Mouse (Mus musculus): ENCODE data around the gene Ovca2. TPM values are rescaled to one million over a fixed set of nuclear protein-coding genes. Genes with fewer than 3 reads are reported as not detected.

Ovca2 gene
- polyA plus RNA-seq, 1 experiment, result 20.8 TPM

- peaks cover 3% of the 10 kb centered on the region for H3K4me1 ChIP-seq (ENCODE audit: control insufficient read depth, insufficient read depth, low read length)
- TF ChIP-seq POLR2A (IDR thresholded peaks at IDR 0.05; ENCODE audit: borderline replicate concordance, control insufficient read depth, low read depth, low read length) (no peak), CTCF (IDR thresholded peaks at IDR 0.05; ENCODE audit: control insufficient read depth, insufficient read depth, low read length) (peak; percentile 66)
- 55% methylated on average over 2 of the region's 2 CpGs for WGBS
Observed at GRCm38 (mm10) chr11:75159564-75159963, 19.1 kb downstream of the Ovca2 start.

DNA sequence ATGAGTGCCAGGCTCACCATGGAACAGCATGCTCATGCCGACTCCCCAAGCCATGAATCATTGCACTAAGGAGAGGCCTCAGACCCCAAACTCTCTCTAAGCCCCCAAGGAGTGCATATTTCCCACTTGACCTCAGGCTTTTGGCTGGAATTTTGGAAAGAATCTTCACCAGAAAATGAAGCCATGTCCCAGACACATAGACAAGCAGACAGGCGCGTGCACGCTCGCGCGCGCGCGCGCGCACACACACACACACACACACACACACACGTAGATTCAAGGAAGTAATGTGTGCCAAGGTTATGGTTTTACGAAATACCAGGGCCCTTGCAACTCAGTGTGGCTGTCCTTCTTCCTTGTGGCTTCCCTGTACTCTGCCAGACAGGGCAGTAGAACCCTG, 20.2 kb downstream of the Ovca2 start:
- Histone ChIP-seq H3K27ac (ENCODE audit: control insufficient read depth, insufficient read depth, low read depth, low read length, poor library complexity) (no peak overlapping the region), H3K4me3 (replicated peaks; ENCODE audit: control insufficient read depth, low read depth, low read length) (no peak overlapping the region), H3K4me1 (ENCODE audit: control insufficient read depth, insufficient read depth, low read length) (peaks cover 5% of the 10 kb centered on the region)
- WGBS, result 60% methylated on average over 14 of the region's 14 CpGs
- TF ChIP-seq CTCF (IDR thresholded peaks at IDR 0.05; ENCODE audit: control insufficient read depth, insufficient read depth, low read length), result no peak
- TF ChIP-seq POLR2A (IDR thresholded peaks at IDR 0.05; ENCODE audit: borderline replicate concordance, control insufficient read depth, low read depth, low read length), result no peak

More at GRCm38 (mm10) chr11:75159564-75159963, 19.1 kb downstream of the Ovca2 start:
- H3K4me3 ChIP-seq (replicated peaks; ENCODE audit: control insufficient read depth, low read depth, low read length), result no peak overlapping the region
- H3K27ac ChIP-seq (ENCODE audit: control insufficient read depth, insufficient read depth, low read depth, low read length, poor library complexity), result no peak overlapping the region

DNA sequence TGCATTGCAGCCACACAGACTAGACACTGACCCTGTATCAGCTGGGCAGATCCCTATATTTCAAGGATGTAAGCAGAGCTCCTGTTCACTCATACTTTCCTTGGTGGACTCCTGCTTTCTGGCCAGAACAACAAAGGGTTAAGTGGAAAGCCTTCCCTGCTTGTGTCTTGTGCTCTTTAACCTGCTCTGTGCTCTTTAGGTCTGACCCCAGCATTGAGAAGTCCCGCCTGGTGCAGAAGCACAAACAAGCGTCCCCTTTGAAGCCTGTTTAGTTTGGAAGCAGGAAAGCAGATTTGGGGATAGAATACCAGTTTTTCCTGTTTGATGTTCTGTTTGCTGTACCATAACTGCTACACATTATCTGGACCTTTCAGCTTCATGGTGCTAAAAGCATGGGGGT, 20.7 kb downstream of the Ovca2 start:
- H3K4me3 ChIP-seq (replicated peaks; ENCODE audit: control insufficient read depth, low read depth, low read length), result no peak overlapping the region
- H3K27ac ChIP-seq (ENCODE audit: control insufficient read depth, insufficient read depth, low read depth, low read length, poor library complexity), result no peak overlapping the region
- H3K4me1 ChIP-seq (ENCODE audit: control insufficient read depth, insufficient read depth, low read length), result peaks cover 5% of the 10 kb centered on the region; the same call in 1 of the 2 replicates
- 89% methylated on average over 2 of the region's 2 CpGs for WGBS
- TF ChIP-seq POLR2A (IDR thresholded peaks at IDR 0.05; ENCODE audit: borderline replicate concordance, control insufficient read depth, low read depth, low read length) (no peak), CTCF (IDR thresholded peaks at IDR 0.05; ENCODE audit: control insufficient read depth, insufficient read depth, low read length) (no peak)

DNA sequence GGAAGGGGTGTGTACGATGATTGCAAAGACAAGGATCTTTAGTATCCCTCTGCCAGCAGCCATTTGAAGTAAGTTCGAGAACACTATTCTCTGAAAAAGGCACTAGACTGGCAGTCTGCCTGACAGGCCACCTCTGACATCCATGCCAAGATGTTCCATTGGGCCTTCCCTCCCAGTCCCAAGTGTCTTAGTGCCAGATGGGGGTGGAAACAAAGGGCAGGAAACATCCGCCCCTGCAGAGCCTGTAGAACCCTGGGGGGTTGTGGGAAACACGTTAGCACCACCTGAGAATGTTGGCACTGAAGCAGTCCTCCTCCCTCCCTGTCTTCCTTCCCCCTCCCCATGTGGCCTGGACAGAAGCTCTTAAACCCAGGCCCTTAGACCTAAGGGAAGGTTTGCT, 21.6 kb downstream of the Ovca2 start:
- Histone ChIP-seq H3K4me1 (ENCODE audit: control insufficient read depth, insufficient read depth, low read length) (peaks cover 7% of the 10 kb centered on the region; the same call in 1 of the 2 replicates), H3K4me3 (replicated peaks; ENCODE audit: control insufficient read depth, low read depth, low read length) (no peak overlapping the region), H3K27ac (ENCODE audit: control insufficient read depth, insufficient read depth, low read depth, low read length, poor library complexity) (no peak overlapping the region)
- WGBS, result 59% methylated on average over 4 of the region's 4 CpGs
- TF ChIP-seq POLR2A (IDR thresholded peaks at IDR 0.05; ENCODE audit: borderline replicate concordance, control insufficient read depth, low read depth, low read length) (no peak), CTCF (IDR thresholded peaks at IDR 0.05; ENCODE audit: control insufficient read depth, insufficient read depth, low read length) (no peak)

- Histone ChIP-seq H3K4me1 (ENCODE audit: control insufficient read depth, insufficient read depth, low read length) (peaks cover 7% of the 10 kb centered on the region; the same call in 1 of the 2 replicates), H3K4me3 (replicated peaks; ENCODE audit: control insufficient read depth, low read depth, low read length) (no peak overlapping the region), H3K27ac (ENCODE audit: control insufficient read depth, insufficient read depth, low read depth, low read length, poor library complexity) (no peak overlapping the region)
- TF ChIP-seq CTCF (IDR thresholded peaks at IDR 0.05; ENCODE audit: control insufficient read depth, insufficient read depth, low read length) (no peak), POLR2A (IDR thresholded peaks at IDR 0.05; ENCODE audit: borderline replicate concordance, control insufficient read depth, low read depth, low read length) (no peak)
- 84% methylated on average over 5 of the region's 5 CpGs for WGBS
Observed at GRCm38 (mm10) chr11:75156416-75156815, 22.2 kb downstream of the Ovca2 start.

- peaks cover 7% of the 10 kb centered on the region; the same call in 1 of the 2 replicates for H3K4me1 ChIP-seq (ENCODE audit: control insufficient read depth, insufficient read depth, low read length)
- no peak overlapping the region for H3K4me3 ChIP-seq (replicated peaks; ENCODE audit: control insufficient read depth, low read depth, low read length)
- TF ChIP-seq POLR2A (IDR thresholded peaks at IDR 0.05; ENCODE audit: borderline replicate concordance, control insufficient read depth, low read depth, low read length) (no peak), CTCF (IDR thresholded peaks at IDR 0.05; ENCODE audit: control insufficient read depth, insufficient read depth, low read length) (no peak)
- no peak overlapping the region for H3K27ac ChIP-seq (ENCODE audit: control insufficient read depth, insufficient read depth, low read depth, low read length, poor library complexity)
- 75% methylated on average over 6 of the region's 6 CpGs for WGBS
Observed at GRCm38 (mm10) chr11:75155985-75156384, 22.6 kb downstream of the Ovca2 start.

DNA sequence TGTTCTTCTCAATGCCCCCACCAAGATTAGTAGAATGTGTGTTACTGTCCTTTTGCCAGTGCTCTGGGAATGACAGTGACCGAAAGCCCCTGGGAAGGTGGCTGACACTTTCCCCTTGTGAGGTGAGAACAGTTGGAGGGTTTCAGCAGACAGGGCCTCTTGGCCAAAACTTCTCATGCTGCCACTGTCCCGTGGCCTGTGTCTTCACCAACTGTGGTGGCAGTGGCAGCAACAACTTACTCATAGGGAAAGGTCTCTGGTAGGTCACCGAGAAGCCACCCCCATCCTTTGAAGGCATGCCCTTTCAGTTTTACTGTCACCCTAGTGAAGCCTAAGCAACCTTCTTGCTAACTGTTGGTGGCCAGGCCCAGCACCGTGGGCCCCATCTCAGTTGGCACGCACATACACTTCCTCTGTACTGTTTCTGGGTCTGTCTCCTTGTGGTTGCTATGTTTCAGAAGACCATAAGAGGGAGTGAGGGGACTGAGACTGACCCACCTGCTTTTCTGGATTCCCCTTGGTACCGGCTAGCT, 24.5 kb downstream of the Ovca2 start:
- no peak overlapping the region for H3K4me3 ChIP-seq (replicated peaks; ENCODE audit: control insufficient read depth, low read depth, low read length)
- H3K4me1 ChIP-seq (ENCODE audit: control insufficient read depth, insufficient read depth, low read length), result peaks cover 7% of the 10 kb centered on the region; the same call in 1 of the 2 replicates
- no peak for TF ChIP-seq POLR2A (IDR thresholded peaks at IDR 0.05; ENCODE audit: borderline replicate concordance, control insufficient read depth, low read depth, low read length)
- no peak for TF ChIP-seq CTCF (IDR thresholded peaks at IDR 0.05; ENCODE audit: control insufficient read depth, insufficient read depth, low read length)
- H3K27ac ChIP-seq (ENCODE audit: control insufficient read depth, insufficient read depth, low read depth, low read length, poor library complexity), result no peak overlapping the region; the same call in 1 of the 2 replicates
- 27% methylated on average over 6 of the region's 6 CpGs for WGBS

- TF ChIP-seq CTCF (IDR thresholded peaks at IDR 0.05; ENCODE audit: control insufficient read depth, insufficient read depth, low read length), result no peak
- TF ChIP-seq POLR2A (IDR thresholded peaks at IDR 0.05; ENCODE audit: borderline replicate concordance, control insufficient read depth, low read depth, low read length), result no peak
- peak overlapping the region; percentile 12 for H3K4me3 ChIP-seq (replicated peaks; ENCODE audit: control insufficient read depth, low read depth, low read length)
- H3K27ac ChIP-seq (ENCODE audit: control insufficient read depth, insufficient read depth, low read depth, low read length, poor library complexity), result peak overlapping the region; percentile 65
- 41% methylated on average over 18 of the region's 18 CpGs for WGBS
- H3K4me1 ChIP-seq (ENCODE audit: control insufficient read depth, insufficient read depth, low read length), result peaks cover 7% of the 10 kb centered on the region; the same call in 1 of the 2 replicates
Observed at GRCm38 (mm10) chr11:75152603-75153557, 25.8 kb downstream of the Ovca2 start.
